Mouse (Mus musculus) CH12.LX (cell line): Measurements from ENCODE around the gene Syt2. TPM values are rescaled to one million over a fixed set of nuclear protein-coding genes. Genes with fewer than 3 reads are reported as not detected.

Source experiments
- DNase-seq: peaks from one replicate; pipeline ENCODE4 v3.0.0-alpha.2; 2013; ENCODE audit errors: extremely low read depth
- H3K27ac ChIP-seq: 2 replicates; pipeline ENCODE4 v1.5.1; 2012; ENCODE audit warnings: low read depth, mild to moderate bottlenecking, control low read depth, moderate library complexity; ENCODE audit not compliant: insufficient read depth
- H3K27me3 ChIP-seq: replicated peaks from 2 replicates; pipeline ENCODE3; 2012; ENCODE audit warnings: inconsistent platforms
- H3K36me3 ChIP-seq, 2 experiments: replicated peaks in 1 of 2; 2 replicates each; pipeline versions ENCODE3 to v1.6.1; 2012; ENCODE audit warnings: inconsistent platforms in 1 of 2, low read length in 1 of 2, mild to moderate bottlenecking in 1 of 2, mixed read lengths in 1 of 2, moderate library complexity in 1 of 2; ENCODE audit not compliant: control insufficient read depth in 1 of 2, insufficient read depth in 1 of 2
- H3K4me1 ChIP-seq, 2 experiments: 2 replicates each; pipeline ENCODE4 v1.6.1; 2012; ENCODE audit warnings: inconsistent platforms in 1 of 2, moderate library complexity in 1 of 2; ENCODE audit not compliant: insufficient read depth in 2 of 2, control insufficient read depth in 1 of 2
- H3K4me2 ChIP-seq: 2 replicates; pipeline ENCODE4 v1.6.1; 2012; ENCODE audit warnings: low read depth, mild to moderate bottlenecking, control low read depth; ENCODE audit not compliant: poor library complexity, insufficient read depth, severe bottlenecking
- H3K4me3 ChIP-seq, 3 experiments: fragments of 150-350 bp in 1 of 3; sonication (generic) in 1 of 3; replicated peaks in 1 of 3; 2 replicates each; pipeline versions ENCODE3 to v1.5.1; 2011 to 2012; ENCODE audit warnings: low read depth in 2 of 3, low read length in 2 of 3, mild to moderate bottlenecking in 2 of 3, moderate library complexity in 2 of 3, control low read depth in 1 of 3, improper control_type of control experiment in 1 of 3, inconsistent platforms in 1 of 3, mixed read lengths in 1 of 3; ENCODE audit not compliant: poor library complexity in 1 of 3
- H3K79me2 ChIP-seq: replicated peaks from 2 replicates; pipeline ENCODE4 v1.6.1; 2012; ENCODE audit warnings: mild to moderate bottlenecking, moderate library complexity; ENCODE audit not compliant: control insufficient read depth, poor library complexity, insufficient read depth, severe bottlenecking; ENCODE audit errors: extremely low read depth
- H3K9ac ChIP-seq: 2 replicates; pipeline ENCODE4 v1.6.1; 2012; ENCODE audit warnings: low read depth, mild to moderate bottlenecking, control low read depth, moderate library complexity; ENCODE audit not compliant: insufficient read depth
- H3K9me3 ChIP-seq: replicated peaks from 2 replicates; pipeline ENCODE3; 2012; ENCODE audit warnings: low read length, inconsistent platforms, mixed read lengths
- CHD2 ChIP-seq: IDR thresholded peaks from 2 replicates; pipeline ENCODE4 v1.6.1; 2011; ENCODE audit warnings: low read length, improper control_type of control experiment
- CTCF ChIP-seq, 2 experiments: IDR thresholded peaks in 1 of 2; conservative IDR thresholded peaks in 1 of 2; 2 replicates each; pipeline ENCODE4 v1.5.1; 2011 to 2012; ENCODE audit warnings: low read depth in 2 of 2, low read length in 2 of 2, improper control_type of control experiment in 1 of 2, inconsistent platforms in 1 of 2, mild to moderate bottlenecking in 1 of 2, moderate library complexity in 1 of 2
- ELF1 ChIP-seq: IDR thresholded peaks from 2 replicates; pipeline ENCODE4 v1.6.1; 2014; ENCODE audit warnings: low read depth, mild to moderate bottlenecking, inconsistent platforms, low read length, improper control_type of control experiment
- ETS1 ChIP-seq: conservative IDR thresholded peaks from 2 replicates; pipeline ENCODE4 v1.6.1; 2012; ENCODE audit warnings: low read depth, mild to moderate bottlenecking, inconsistent platforms, low read length, improper control_type of control experiment, moderate library complexity
- GABPA ChIP-seq: IDR thresholded peaks from 2 replicates; pipeline ENCODE4 v1.6.1; 2012; ENCODE audit warnings: low read depth, low read length, improper control_type of control experiment, inconsistent platforms; ENCODE audit not compliant: insufficient replicate concordance
- MAX ChIP-seq: IDR thresholded peaks from 2 replicates; pipeline ENCODE4 v1.6.1; 2011; ENCODE audit warnings: low read length, improper control_type of control experiment
- MAZ ChIP-seq: IDR thresholded peaks from 2 replicates; pipeline ENCODE4 v1.6.1; 2012; ENCODE audit warnings: low read depth, mild to moderate bottlenecking, inconsistent platforms, low read length, improper control_type of control experiment, moderate library complexity
- MXI1 ChIP-seq: IDR thresholded peaks from 2 replicates; pipeline ENCODE4 v1.6.1; 2011; ENCODE audit warnings: mild to moderate bottlenecking, low read depth, low read length, improper control_type of control experiment
- POLR2A ChIP-seq: IDR thresholded peaks from 2 replicates; pipeline ENCODE4 v1.6.1; 2011; ENCODE audit warnings: low read depth, mild to moderate bottlenecking, improper control_type of control experiment, low read length
- POLR2AphosphoS2 ChIP-seq: IDR thresholded peaks from 2 replicates; pipeline ENCODE4 v1.6.1; 2011; ENCODE audit warnings: low read depth, low read length, improper control_type of control experiment
- RAD21 ChIP-seq: IDR thresholded peaks from 2 replicates; pipeline ENCODE4 v1.6.1; 2011; ENCODE audit warnings: low read depth, mild to moderate bottlenecking, low read length, improper control_type of control experiment, moderate library complexity
- SIN3A ChIP-seq: IDR thresholded peaks from 2 replicates; pipeline ENCODE4 v1.6.1; 2012; ENCODE audit warnings: low read length, improper control_type of control experiment, inconsistent platforms
- TBP ChIP-seq: conservative IDR thresholded peaks from 2 replicates; pipeline ENCODE4 v1.6.1; 2011; ENCODE audit warnings: low read depth, low read length, improper control_type of control experiment
- TCF12 ChIP-seq: IDR thresholded peaks from 2 replicates; pipeline ENCODE4 v1.6.1; 2014; ENCODE audit warnings: low read depth, mild to moderate bottlenecking, inconsistent platforms, low read length, improper control_type of control experiment
- dilution Hi-C: fragments of 300-500 bp; cut with MboI; formaldehyde crosslinking; loops from 2 replicates; pipeline ENCODE4 v1.14.3; 2020; ENCODE audit warnings: low sequenced_read_pairs; ENCODE audit not compliant: extremely low pct_unique_long_range_greater_than_20kb, extremely low pct_ligation_motif_present
- in situ Hi-C: fragments of 300-500 bp; cut with MboI; formaldehyde crosslinking; loops from 3 replicates; pipeline ENCODE4 v1.14.3; 2019; ENCODE audit warnings: low sequenced_read_pairs, low pct_ligation_motif_present, low pct_unique_long_range_greater_than_20kb, mixed read lengths
- polyA plus RNA-seq: library from polyadenylated mRNA; unstranded; fragments of >175 nt; gene quantifications from 2 replicates; pipeline ENCODE4 v1.2.1, GENCODE M21; 2012; ENCODE audit warnings: low read depth; ENCODE audit not compliant: insufficient read length
- total RNA-seq, 2 experiments: library from RNA; depleted of rRNA; stranded (reverse); fragments of 300-350 nt in 1 of 2; fragments of >200 nt in 1 of 2; gene quantifications; 2 replicates each; pipeline ENCODE4 v1.2.3; 2012 to 2014

The Syt2 gene
- total and polyA plus RNA-seq, 3 experiments: not detected

- Histone ChIP-seq H3K9me3 (peaks cover under 1% of the 10 kb centered on the region), H3K27ac (no peak overlapping the region), H3K27me3 (peaks cover 93% of the 10 kb centered on the region), H3K4me2 (no peak overlapping the region), H3K4me3 (no peak overlapping the region), H3K36me3 (no peaks in the 10 kb centered on the region), H3K4me1 (peaks cover 4 to 5% of the 10 kb centered on the region in 2 experiments; a peak in 3 of 4 replicates), H3K79me2 (no peaks in the 10 kb centered on the region), H3K9ac (no peak overlapping the region)
- in situ Hi-C loops: no loop called here
- dilution Hi-C loops: no loop called here
- TF ChIP-seq SIN3A (no peak), POLR2AphosphoS2 (no peak), TBP (no peak), CTCF (conservative IDR thresholded peaks at IDR 0.05 in 1 of 2, IDR thresholded peaks at IDR 0.05 in 1 of 2; ENCODE audit: low read depth in 2 of 2, low read length in 2 of 2) (no peak), TCF12 (no peak), RAD21 (no peak), MXI1 (no peak), GABPA (no peak)
- no peak for DNase-seq
Observed at GRCm38 (mm10) chr1:134697073-134697472, 50.6 kb downstream of the Syt2 start.

GRCm38 (mm10) chr1:134697522-134698250 lies 51.2 kb downstream of the Syt2 start:
- H3K27me3 ChIP-seq: peaks cover 94% of the 10 kb centered on the region
- no peak overlapping the region for H3K4me2 ChIP-seq
- H3K9ac ChIP-seq: no peak overlapping the region
- DNase-seq: no peak
- no peaks in the 10 kb centered on the region for H3K36me3 ChIP-seq
- in situ Hi-C loops: no loop called here
- H3K4me3 ChIP-seq: no peak overlapping the region
- no peak overlapping the region for H3K27ac ChIP-seq
- no peaks in the 10 kb centered on the region for H3K79me2 ChIP-seq
- dilution Hi-C loops: no loop called here
- peaks cover 4 to 5% of the 10 kb centered on the region in 2 experiments; a peak in 3 of 4 replicates for H3K4me1 ChIP-seq
- no peak for TF ChIP-seq GABPA
- no peak for TF ChIP-seq CTCF (conservative IDR thresholded peaks at IDR 0.05 in 1 of 2, IDR thresholded peaks at IDR 0.05 in 1 of 2; ENCODE audit: low read depth in 2 of 2, low read length in 2 of 2)
- TF ChIP-seq MAZ: no peak
- TF ChIP-seq MAX: no peak
- TF ChIP-seq ETS1: no peak
- H3K9me3 ChIP-seq: no peaks in the 10 kb centered on the region

GRCm38 (mm10) chr1:134698486-134698885 lies 52.0 kb downstream of the Syt2 start:
- Histone ChIP-seq H3K4me3 (no peak overlapping the region), H3K4me1 (peaks cover 4 to 5% of the 10 kb centered on the region in 2 experiments; a peak in 3 of 4 replicates), H3K9ac (no peak overlapping the region), H3K4me2 (no peak overlapping the region), H3K27ac (no peak overlapping the region), H3K36me3 (no peaks in the 10 kb centered on the region), H3K27me3 (peaks cover 94% of the 10 kb centered on the region)
- in situ Hi-C loops: no loop called here
- no peak for DNase-seq
- peak; percentile 44; the same call in 1 of the 2 replicates for TF ChIP-seq CHD2
- peak; percentile 84 for TF ChIP-seq ELF1
- no peak for TF ChIP-seq POLR2A
- TF ChIP-seq, all 38 proteins: peak for 2
- Histone ChIP-seq H3K9me3 (no peaks in the 10 kb centered on the region), H3K79me2 (no peaks in the 10 kb centered on the region)
- dilution Hi-C loops: no loop called here
